Mouse (Mus musculus): ENCODE data around the gene Cnot4.
"Not testable (repeated sequence)": the region's sequence is repeated elsewhere in the genome, so short reads cannot be mapped to it uniquely, and the experiment has no call there.

The Cnot4 gene

DNA sequence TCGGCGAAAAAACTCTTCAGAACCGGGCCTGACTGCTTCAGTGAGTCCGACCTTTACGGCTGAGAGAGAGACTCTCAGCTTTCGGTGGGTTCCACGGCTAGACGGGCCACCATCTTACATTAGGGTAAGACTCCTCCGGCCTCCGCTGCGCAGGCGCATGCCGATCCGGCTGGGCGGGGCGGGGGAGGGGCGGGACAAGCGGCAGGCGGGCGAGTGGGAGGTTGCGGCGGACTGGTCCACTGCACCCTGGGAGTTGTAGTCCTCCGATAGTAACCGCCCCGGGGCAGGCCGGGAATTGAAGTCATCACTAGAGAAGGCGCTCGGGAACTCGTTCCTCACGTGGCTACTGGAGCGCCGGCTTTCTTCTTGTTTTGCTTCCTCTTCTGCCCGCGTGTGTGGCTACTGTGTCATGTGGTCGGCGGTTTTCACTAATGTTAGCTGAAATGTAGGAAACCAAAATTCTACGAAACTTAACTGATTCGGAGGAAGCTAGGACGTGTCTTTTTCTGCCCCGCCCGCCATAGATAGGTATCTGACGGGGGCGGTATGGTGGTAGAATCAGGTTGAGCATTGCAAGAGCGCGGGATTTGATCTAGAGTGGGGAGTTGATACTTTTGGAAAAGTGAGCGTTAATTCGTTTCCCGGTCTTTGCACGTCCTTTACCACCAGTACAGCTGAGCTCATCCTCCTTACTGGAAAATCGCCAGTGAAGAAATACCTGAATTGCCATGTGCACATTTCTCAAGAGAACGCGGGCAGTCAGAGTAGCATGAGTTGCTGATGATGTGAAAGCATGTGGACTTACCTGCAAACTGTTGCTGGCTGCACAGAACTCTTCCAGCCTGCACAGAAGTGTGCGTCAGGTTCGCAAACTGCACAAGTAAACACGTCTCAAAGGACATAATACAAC lies at the start of gene Cnot4:
Cnot4 (minus strand) TSS at position 146 of the 910 bp plus-strand sequence.
- peak; percentile 98 to 99 for DNase-seq

DNA sequence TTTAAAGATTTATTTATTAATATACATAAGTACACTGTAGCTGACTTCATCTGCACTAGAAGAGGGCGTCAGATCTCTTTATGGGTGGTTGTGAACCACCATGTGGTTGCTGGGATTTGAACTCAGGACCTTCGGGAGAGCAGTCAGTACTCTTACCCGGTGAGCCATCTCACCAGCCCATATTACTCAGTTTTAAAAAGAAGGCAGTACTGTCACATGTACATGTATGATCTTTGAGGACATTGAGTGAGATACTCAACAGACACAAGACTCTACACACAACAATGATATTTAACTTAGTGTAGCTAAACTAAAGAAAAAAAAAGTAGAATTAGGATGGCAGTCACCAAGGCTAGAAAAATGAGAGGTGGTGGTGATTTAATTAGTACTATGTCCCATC lies 45.8 kb upstream of the Cnot4 start:
- DNase-seq, result not testable (repeated sequence)

DNA sequence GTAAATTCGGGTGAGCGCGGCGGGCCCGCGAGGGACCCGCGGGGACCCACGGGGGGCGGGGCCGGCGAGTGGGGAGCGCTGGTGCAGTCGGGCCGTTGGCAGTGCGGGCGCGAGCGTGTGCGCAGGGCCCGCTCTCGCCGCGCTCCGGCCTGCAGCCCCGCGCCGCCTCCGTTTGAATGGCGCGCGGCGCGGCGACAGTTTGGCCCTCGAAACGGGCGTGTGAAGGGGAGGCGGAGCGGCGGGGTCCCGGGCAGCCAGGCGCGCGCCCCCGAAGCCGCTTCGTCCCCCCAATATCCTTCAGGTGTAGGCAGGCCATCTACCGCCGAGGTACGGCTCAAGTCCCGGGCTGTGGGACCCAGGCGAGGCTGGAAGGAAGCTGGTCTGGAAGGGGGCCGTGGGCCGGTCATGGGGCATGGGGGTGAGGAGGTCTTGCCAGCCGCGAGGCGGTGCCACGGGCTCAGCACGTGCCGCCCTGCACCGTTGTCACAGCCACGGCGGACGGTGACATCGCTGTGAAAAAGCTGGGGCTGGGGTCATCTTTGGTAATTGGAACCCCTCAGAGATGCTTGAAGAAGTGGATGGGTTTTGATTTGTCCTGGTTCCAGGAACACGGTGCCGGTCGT lies 44.2 kb upstream of the Cnot4 start:
- peak; percentile 73 to 74 for DNase-seq

DNA sequence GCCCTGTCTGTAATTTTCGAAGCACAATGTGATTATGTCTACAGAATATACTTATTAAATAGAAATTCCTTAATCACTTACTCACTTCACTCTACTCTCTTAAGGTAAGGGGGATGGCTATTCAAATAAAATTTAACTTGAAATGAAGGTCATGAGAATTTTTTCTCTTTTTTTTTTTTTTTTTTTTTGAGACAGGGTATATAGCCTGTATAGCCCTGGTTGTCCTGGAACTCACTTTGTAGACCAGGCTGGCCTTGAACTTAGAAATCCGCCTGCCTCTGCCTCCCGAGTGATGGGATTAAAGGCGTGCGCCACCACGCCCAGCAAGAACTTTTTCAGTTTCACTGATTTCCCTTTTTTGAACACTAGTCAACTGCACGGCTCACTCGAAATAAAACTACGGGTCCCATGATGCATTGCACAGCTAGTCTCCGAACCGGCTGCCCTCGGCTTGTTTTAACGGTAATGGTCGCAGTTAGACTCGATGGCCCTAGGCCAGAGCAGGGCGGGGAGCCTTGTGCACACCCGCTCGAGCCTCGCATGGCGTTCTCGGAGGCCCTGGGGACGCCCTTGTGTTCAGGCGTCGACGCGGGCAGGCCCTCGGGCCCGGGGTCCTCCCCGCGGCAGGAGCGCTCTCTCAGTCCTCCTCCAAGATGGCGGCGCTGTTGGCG lies 43.6 kb upstream of the Cnot4 start, which contains the start of gene Nup205:
Nup205 (plus strand) TSS at position 443 of the 671 bp plus-strand sequence.
- DNase-seq, result peak; percentile 87 to 90

DNA sequence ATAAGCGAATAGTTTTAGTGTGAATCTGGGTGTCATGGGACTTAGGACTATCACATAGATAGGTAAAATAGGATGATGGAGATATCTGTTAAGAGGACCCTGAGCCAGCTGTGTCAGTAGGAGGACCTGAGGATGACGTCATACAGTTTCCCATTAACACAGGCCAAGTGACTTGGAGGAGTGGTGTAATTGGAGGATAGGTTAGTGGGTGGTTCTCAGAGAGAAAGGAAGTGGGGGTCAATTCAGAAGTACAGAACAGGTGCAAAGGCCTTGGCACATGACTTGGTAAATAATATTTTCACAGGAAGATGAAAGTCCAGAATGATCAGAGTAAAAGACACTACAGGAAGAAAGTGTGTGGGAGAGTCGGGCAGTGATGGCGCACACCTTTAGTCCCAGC lies 39.7 kb upstream of the Cnot4 start:
- DNase-seq, result no peak

DNA sequence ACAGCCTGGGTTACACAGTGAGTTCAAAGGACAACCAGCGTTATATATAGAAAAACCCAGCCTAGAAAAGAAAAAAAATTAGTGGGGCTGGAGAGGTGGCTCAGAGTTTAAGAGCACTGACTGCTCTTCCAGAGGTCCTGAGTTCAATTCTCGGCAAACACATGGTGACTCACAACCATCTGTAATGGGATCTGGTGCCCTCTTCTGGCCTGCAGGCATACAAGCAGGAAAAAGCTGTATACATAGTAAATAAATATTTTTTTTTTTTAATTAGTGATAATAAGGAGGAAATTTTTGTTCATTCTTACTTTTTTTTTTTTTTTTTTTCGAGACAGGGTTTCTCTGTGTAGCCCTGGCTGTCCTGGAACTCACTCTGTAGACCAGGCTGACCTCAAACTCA lies 38.5 kb upstream of the Cnot4 start:
- peak in 1 of 2 experiments; percentile 14 for DNase-seq

DNA sequence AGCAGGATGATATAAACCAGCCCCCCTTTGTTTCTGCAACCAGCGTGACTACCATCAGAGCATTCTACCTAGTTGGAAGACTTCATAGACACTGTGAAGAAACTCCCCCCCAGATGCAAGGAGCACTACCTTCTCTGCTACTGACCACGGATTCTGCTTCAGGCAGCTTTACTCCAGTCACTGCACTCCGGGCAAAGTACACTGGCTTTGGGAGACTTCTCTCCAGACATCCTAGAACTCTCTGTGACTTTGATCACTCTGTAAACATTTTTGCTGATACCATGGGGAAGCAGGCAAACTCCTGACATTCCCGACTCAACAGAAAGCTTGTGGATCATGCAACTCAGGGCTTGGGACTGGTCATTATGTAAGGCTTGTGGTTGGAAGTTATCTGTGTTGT lies 35.7 kb upstream of the Cnot4 start:
- DNase-seq, result no peak

DNA sequence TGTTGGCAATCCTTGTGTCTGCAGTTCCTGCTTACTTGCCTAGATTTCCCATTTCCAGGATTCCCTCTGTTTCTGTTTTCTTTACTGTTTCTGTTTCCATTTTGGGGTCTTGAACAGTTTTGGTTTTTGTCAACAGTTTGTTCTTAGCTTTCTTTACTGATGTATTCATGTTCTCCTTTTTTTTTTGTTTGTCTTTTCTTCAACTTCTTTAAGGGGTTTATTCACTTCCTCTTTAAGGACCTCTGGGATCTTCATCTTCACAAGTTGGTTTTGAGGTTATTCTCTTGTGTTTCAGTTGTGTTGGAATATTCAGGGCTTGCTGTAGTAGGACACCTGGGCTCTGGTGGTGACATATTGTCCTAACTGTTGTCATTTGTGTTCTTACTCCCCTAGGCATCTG lies 21.0 kb upstream of the Cnot4 start:
- no peak for DNase-seq

DNA sequence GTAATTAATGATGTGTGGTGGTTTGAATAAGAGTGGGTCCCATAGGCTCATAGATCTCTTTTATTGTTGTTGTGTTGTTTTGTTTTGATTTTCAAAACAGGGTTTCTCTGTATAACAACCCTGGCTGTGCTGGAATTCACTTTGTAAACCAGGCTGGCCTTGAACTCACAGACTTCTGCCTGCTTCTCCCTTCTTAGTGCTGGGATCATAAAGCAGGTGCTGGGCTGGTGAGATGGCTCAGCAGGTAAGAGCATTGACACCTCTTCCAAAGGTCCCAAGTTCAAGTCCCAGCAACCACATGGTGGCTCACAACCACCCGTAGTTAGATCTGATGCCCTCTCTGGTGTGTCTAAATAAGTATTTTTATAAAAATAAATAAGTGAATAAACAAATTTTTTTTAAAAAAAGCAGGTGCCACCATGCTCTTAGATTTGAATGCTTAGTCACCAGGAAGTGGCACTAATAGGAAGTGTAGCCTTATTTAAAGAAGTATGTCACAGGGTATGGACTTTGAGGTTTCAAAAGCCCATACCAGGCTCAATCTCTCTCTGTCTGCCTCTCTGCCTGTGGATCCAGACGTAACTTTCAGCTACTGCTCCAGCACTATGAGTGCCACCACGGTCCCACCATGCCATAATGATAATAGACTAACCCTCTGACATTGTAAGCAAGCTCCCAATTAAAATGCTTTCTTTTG lies 14.3 kb upstream of the Cnot4 start:
- DNase-seq, result no peak

DNA sequence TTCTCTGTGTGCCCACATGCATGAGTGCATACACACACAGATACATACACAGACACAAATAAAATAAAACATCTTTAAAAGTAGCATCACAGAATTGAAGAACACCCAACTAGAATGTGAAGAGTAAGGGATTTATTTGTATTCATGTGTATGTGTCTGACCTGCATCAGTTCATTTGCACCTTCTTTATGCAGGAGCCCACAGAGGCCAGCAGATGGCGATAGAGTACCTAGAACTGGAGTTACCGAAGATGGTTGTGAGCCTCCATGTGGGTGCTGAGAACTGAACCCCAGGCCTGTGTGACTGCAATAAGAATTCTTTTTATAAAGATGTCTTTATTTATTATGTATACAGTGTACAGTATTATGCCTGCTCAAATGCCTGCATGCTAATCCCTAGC lies 12.0 kb upstream of the Cnot4 start:
- peak; percentile 25 to 36 for DNase-seq

DNA sequence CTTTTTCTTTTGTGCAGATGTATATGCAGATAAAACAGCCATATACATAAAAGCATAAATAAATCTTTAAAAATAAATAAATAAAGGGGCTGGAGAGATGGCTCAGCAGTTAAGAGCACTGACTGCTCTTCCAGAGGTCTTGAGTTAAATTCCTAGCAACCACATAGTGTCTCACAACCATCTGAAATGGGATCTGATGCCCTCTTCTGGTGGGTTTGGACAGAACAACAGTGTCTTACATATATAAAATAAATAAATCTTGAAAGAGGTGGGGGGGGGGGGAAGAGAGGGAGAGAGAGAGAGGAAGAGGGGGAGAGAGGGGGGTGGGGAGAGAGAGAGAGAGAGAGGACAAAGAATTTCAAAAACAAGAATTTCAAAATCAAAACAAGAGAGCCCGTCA lies 6.8 kb upstream of the Cnot4 start:
- DNase-seq, result no peak

DNA sequence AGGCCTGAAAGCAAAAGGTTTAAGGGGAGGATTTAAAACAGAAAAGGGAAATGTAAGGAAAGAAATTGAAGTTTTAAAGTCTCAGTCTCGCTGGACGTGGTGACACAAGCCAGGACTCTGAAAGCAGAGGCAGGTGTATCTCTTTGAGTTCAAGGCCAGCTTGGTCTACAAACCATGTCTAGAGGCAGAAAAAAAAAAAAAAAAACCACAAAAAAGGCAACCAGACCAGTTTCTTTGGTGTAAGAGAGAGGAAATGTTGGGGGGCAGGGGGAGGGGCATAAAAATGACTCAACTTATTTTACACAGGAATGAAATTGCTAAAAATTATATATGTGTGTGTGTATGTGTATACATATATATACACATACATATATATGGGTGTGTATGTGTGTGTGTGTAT lies 1.3 kb upstream of the Cnot4 start:
- DNase-seq, result no peak

DNA sequence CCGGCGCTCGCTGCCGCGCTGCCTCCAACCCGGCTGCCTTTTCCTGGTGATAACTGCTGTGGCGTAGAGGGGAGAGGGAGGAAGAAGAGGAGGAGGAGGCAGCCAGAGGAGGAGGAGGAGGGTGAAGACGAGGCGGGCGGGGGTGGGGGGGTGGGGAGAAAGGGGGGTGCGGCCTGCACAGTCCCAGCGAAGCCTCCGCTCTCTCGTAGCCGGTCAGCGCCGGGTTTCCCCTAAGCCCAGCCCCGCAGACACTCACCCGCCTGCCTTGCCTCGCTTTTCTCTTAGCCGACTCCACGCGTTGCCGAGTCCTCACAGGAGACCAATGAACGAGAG lies 312 bp downstream of the Cnot4 start:
- DNase-seq, result no peak

DNA sequence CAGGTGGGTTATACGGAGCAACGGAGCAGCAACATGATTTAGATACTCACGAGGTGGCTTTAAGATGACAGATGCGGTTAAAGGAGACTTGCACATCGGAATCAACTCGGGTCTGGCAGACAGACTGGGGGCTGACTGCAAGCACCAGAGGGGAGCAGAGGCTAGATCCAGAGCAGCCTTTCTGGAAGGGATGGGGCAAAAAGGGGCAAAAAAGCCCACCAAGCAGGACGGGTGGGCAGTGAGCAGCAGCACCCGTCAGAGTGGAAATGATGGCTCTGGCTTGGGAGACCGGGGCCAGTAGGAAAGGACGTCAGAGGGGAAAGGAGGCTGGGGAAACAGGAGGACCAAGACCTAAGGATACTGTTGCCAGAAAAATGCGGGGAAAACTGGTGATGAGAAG lies 718 bp downstream of the Cnot4 start:
- peak in 1 of 2 experiments; percentile 25 for DNase-seq

DNA sequence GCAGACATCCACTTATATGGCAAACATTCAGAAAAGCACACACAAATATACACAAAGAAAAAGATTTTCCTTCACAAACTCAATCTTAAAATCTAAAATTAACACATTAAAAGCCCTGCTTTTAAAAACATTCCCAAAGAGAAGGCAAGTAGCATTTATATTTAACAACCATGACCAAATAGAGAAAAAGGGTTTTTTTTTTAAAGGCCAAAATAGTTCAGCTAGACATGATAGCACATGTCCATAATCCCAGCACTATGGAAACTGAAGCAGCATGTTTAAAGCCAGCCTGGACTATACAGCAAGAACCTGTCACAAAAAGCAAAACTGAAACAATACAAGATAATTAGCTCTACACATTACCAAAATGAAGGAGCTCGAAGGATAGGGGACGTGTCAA lies 11.0 kb downstream of the Cnot4 start:
- no peak for DNase-seq

DNA sequence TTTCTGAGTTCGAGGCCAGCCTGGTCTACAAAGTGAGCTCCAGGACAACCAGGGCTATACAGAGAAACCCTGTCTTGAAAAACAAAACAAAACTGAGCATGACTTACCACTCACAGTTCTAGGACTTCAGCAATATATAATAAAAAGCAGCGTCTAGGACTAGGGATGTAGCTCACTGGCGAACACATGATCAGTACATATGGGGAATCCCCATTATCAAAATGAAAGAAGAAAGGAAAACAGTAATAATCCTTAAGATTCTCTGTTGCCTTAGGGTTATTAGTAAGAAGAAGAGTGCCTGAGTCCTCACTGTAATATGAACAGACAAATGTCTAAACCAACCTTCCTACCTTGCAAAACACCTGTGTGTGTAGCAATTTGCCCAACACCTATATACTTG lies 11.6 kb downstream of the Cnot4 start:
- DNase-seq, result no peak

DNA sequence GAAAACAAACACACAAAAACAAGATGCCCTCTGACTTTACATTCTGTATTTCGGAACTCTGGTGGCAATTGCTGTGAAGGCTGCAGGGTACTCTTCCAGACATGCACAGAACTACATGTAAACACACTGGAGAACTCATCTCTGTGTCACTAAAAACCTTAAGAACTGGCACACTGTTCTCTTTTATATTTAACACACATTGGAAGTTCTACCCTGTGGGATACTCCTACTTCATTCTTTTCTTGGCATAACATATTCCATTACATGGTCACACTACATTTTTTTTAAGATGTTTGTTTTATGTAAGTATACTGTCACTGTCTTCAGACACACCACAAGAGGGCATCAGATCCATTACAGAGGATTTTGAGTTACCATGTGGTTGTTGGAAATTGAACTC lies 31.1 kb downstream of the Cnot4 start:
- DNase-seq, result no peak

DNA sequence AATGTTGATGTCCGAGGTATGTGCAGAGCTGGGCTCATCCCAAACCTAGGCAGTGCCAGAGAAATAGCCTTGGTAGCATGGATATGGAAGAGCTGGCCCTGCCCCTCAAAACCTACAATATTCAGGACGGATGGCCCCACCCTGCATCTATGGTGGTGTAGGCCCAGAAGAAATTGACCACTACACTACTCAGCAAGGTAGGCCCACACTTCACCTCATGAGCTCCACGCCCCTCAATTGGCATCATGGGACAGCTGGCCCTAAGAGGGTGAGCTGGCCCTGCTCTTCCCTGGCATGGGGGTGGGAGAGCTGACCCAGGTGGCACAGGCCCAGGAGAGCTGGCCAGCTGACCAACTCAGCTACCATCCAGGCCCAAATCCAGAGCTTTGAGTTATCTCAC lies 48.6 kb downstream of the Cnot4 start:
- DNase-seq, result no peak

DNA sequence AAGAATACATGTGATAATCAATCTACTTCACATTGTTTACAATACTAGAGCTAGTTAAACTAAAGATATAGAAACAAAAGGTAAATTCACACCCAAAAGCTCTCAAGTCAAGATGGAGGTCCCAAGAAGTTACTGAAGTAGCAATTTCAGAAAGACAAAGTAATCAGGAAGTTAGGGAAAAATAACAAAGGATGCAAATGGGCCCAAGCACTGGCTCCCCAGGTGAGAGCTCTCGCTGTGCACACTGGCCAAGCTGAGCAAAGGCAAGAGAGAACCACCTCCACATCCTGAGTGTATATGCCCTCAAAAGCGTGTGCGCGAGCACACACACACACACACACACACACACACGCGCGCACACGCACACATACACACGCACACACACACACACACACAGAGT lies 58.4 kb downstream of the Cnot4 start:
- no peak for DNase-seq

DNA sequence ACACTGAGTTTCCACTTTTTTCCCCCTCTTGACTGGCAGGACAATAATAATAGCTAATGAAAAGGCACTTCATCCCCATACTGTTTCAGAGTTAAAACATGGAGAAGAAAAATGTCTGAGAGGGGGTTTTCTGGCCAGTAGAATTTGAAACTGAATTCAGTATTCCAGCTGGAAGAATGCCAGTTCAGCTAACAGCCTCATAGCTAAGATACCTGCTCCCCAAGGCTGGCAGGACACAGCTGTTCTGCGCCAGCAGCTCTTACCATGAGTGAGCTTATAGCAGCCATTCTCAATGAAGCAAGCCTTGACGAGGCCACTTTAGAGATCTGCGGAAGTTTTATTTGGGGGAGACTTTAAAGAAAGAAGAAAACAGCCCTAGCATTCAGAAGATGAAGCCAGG lies 62.3 kb downstream of the Cnot4 start:
- DNase-seq, result no peak

DNA sequence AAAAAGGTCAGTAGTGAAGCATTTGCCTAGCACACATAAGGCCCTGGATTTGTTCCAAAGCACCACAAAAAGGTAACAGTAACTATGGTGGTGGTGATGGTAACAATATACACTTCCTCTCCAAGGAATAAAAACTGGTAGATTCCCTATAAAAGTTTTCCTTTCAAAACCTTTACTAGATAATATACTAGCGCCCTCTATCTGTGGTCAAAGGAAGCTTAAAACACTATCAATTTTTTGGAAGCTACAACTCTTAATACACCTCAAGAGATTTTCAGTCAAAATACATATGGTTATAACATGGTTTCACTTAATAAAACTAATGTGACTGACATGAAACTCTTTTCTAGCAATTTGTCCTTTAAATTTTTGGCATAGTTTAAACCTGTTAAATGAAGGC lies 71.1 kb downstream of the Cnot4 start:
- no peak for DNase-seq

DNA sequence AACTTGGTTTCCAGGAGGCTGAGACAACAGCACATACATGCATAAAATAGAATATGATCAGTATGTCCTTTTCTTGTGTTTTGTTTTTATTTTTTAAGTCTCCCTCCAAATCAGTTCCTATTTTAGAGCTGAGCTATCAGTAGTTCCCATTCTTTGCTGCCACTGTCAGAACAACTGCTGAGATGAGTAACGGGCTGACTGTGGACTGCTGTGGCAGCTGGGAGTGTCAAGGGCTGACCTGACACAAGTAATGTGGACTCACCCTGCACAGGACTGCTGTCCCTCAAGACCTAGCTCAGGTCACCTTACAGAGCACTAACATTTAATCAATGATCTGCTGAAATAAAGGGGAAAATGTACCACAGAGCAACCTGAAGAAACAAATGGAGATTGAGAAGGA lies 90.4 kb downstream of the Cnot4 start:
- DNase-seq, result no peak

DNA sequence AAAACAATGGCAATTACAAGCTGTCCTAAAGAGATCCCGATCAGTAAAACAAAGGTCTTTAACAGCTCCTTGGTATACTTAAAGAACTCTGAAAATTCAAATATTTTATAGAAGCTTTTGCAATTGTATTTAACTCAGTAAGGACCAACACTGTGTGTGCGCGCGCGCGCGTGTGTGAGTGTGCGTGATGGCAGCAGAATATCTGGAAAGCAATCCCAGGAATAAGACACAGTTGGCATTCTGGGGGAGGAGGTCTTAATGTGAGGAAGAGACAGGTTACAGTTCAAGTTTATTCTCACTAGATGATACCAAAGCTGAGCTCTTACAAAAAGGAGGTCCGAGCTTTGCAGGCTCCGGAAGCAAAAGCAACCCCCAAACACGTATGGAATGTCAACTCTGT lies 100.2 kb downstream of the Cnot4 start:
- no peak for DNase-seq

Data from B cell, adult 2 months (primary cell).